Mouse (Mus musculus) CH12.LX (cell line): Measurements from ENCODE around the gene Tpcn1. TPM values are rescaled to one million over a fixed set of nuclear protein-coding genes. Genes with fewer than 3 reads are reported as not detected.

ENCODE experiments used
- DNase-seq: peaks from one replicate; pipeline ENCODE4 v3.0.0-alpha.2; 2013; ENCODE audit errors: extremely low read depth
- H3K27ac ChIP-seq: 2 replicates; pipeline ENCODE4 v1.5.1; 2012; ENCODE audit warnings: low read depth, mild to moderate bottlenecking, control low read depth, moderate library complexity; ENCODE audit not compliant: insufficient read depth
- H3K27me3 ChIP-seq: replicated peaks from 2 replicates; pipeline ENCODE3; 2012; ENCODE audit warnings: inconsistent platforms
- H3K36me3 ChIP-seq, 2 experiments: replicated peaks in 1 of 2; 2 replicates each; pipeline versions ENCODE3 to v1.6.1; 2012; ENCODE audit warnings: inconsistent platforms in 1 of 2, low read length in 1 of 2, mild to moderate bottlenecking in 1 of 2, mixed read lengths in 1 of 2, moderate library complexity in 1 of 2; ENCODE audit not compliant: control insufficient read depth in 1 of 2, insufficient read depth in 1 of 2
- H3K4me1 ChIP-seq, 2 experiments: 2 replicates each; pipeline ENCODE4 v1.6.1; 2012; ENCODE audit warnings: inconsistent platforms in 1 of 2, moderate library complexity in 1 of 2; ENCODE audit not compliant: insufficient read depth in 2 of 2, control insufficient read depth in 1 of 2
- H3K4me2 ChIP-seq: 2 replicates; pipeline ENCODE4 v1.6.1; 2012; ENCODE audit warnings: low read depth, mild to moderate bottlenecking, control low read depth; ENCODE audit not compliant: poor library complexity, insufficient read depth, severe bottlenecking
- H3K4me3 ChIP-seq, 3 experiments: fragments of 150-350 bp in 1 of 3; sonication (generic) in 1 of 3; replicated peaks in 1 of 3; 2 replicates each; pipeline versions ENCODE3 to v1.5.1; 2011 to 2012; ENCODE audit warnings: low read depth in 2 of 3, low read length in 2 of 3, mild to moderate bottlenecking in 2 of 3, moderate library complexity in 2 of 3, control low read depth in 1 of 3, improper control_type of control experiment in 1 of 3, inconsistent platforms in 1 of 3, mixed read lengths in 1 of 3; ENCODE audit not compliant: poor library complexity in 1 of 3
- H3K79me2 ChIP-seq: replicated peaks from 2 replicates; pipeline ENCODE4 v1.6.1; 2012; ENCODE audit warnings: mild to moderate bottlenecking, moderate library complexity; ENCODE audit not compliant: control insufficient read depth, poor library complexity, insufficient read depth, severe bottlenecking; ENCODE audit errors: extremely low read depth
- H3K9ac ChIP-seq: 2 replicates; pipeline ENCODE4 v1.6.1; 2012; ENCODE audit warnings: low read depth, mild to moderate bottlenecking, control low read depth, moderate library complexity; ENCODE audit not compliant: insufficient read depth
- H3K9me3 ChIP-seq: replicated peaks from 2 replicates; pipeline ENCODE3; 2012; ENCODE audit warnings: low read length, inconsistent platforms, mixed read lengths
- BHLHE40 ChIP-seq: IDR thresholded peaks from 2 replicates; pipeline ENCODE4 v1.6.1; 2011; ENCODE audit warnings: mild to moderate bottlenecking, low read depth, low read length, improper control_type of control experiment
- CHD1 ChIP-seq: IDR thresholded peaks from 2 replicates; pipeline ENCODE4 v1.6.1; 2012; ENCODE audit warnings: low read depth, low read length, improper control_type of control experiment, inconsistent platforms
- CHD2 ChIP-seq: IDR thresholded peaks from 2 replicates; pipeline ENCODE4 v1.6.1; 2011; ENCODE audit warnings: low read length, improper control_type of control experiment
- CTCF ChIP-seq, 2 experiments: IDR thresholded peaks in 1 of 2; conservative IDR thresholded peaks in 1 of 2; 2 replicates each; pipeline ENCODE4 v1.5.1; 2011 to 2012; ENCODE audit warnings: low read depth in 2 of 2, low read length in 2 of 2, improper control_type of control experiment in 1 of 2, inconsistent platforms in 1 of 2, mild to moderate bottlenecking in 1 of 2, moderate library complexity in 1 of 2
- E2F4 ChIP-seq: IDR thresholded peaks from 2 replicates; pipeline ENCODE4 v1.6.1; 2011; ENCODE audit warnings: low read depth, low read length, improper control_type of control experiment; ENCODE audit not compliant: insufficient replicate concordance
- EP300 ChIP-seq: IDR thresholded peaks from 2 replicates; pipeline ENCODE4 v1.6.1; 2011; ENCODE audit warnings: low read length, improper control_type of control experiment
- HCFC1 ChIP-seq: IDR thresholded peaks from 2 replicates; pipeline ENCODE4 v1.6.1; 2012; ENCODE audit warnings: low read depth, mild to moderate bottlenecking, inconsistent platforms, low read length, improper control_type of control experiment
- MAFK ChIP-seq: IDR thresholded peaks from 2 replicates; pipeline ENCODE4 v1.6.1; 2011; ENCODE audit warnings: low read length, improper control_type of control experiment; ENCODE audit not compliant: insufficient replicate concordance
- MAX ChIP-seq: IDR thresholded peaks from 2 replicates; pipeline ENCODE4 v1.6.1; 2011; ENCODE audit warnings: low read length, improper control_type of control experiment
- MAZ ChIP-seq: IDR thresholded peaks from 2 replicates; pipeline ENCODE4 v1.6.1; 2012; ENCODE audit warnings: low read depth, mild to moderate bottlenecking, inconsistent platforms, low read length, improper control_type of control experiment, moderate library complexity
- NRF1 ChIP-seq: IDR thresholded peaks from 2 replicates; pipeline ENCODE4 v1.6.1; 2014; ENCODE audit warnings: low read depth, mild to moderate bottlenecking, inconsistent platforms, low read length, improper control_type of control experiment, moderate library complexity
- PAX5 ChIP-seq: IDR thresholded peaks from 2 replicates; pipeline ENCODE4 v1.6.1; 2012; ENCODE audit warnings: low read length, inconsistent platforms, mixed read lengths
- RAD21 ChIP-seq: IDR thresholded peaks from 2 replicates; pipeline ENCODE4 v1.6.1; 2011; ENCODE audit warnings: low read depth, mild to moderate bottlenecking, low read length, improper control_type of control experiment, moderate library complexity
- TCF12 ChIP-seq: IDR thresholded peaks from 2 replicates; pipeline ENCODE4 v1.6.1; 2014; ENCODE audit warnings: low read depth, mild to moderate bottlenecking, inconsistent platforms, low read length, improper control_type of control experiment
- USF1 ChIP-seq: IDR thresholded peaks from 2 replicates; pipeline ENCODE4 v1.6.1; 2014; ENCODE audit warnings: low read depth, mild to moderate bottlenecking, inconsistent platforms, low read length, improper control_type of control experiment
- USF2 ChIP-seq: conservative IDR thresholded peaks from 2 replicates; pipeline ENCODE4 v1.6.1; 2011; ENCODE audit warnings: low read depth, low read length, improper control_type of control experiment
- ZC3H11A ChIP-seq: IDR thresholded peaks from 2 replicates; pipeline ENCODE4 v1.6.1; 2012; ENCODE audit warnings: low read depth, mild to moderate bottlenecking, inconsistent platforms, low read length, improper control_type of control experiment
- ZKSCAN1 ChIP-seq: IDR thresholded peaks from 2 replicates; pipeline ENCODE4 v1.6.1; 2012; ENCODE audit warnings: low read depth, inconsistent platforms, low read length, improper control_type of control experiment, borderline replicate concordance
- ZMIZ1 ChIP-seq: IDR thresholded peaks from 2 replicates; pipeline ENCODE4 v1.6.1; 2012; ENCODE audit warnings: low read depth, mild to moderate bottlenecking, inconsistent platforms, low read length, improper control_type of control experiment
- dilution Hi-C: fragments of 300-500 bp; cut with MboI; formaldehyde crosslinking; loops from 2 replicates; pipeline ENCODE4 v1.14.3; 2020; ENCODE audit warnings: low sequenced_read_pairs; ENCODE audit not compliant: extremely low pct_unique_long_range_greater_than_20kb, extremely low pct_ligation_motif_present
- in situ Hi-C: fragments of 300-500 bp; cut with MboI; formaldehyde crosslinking; loops from 3 replicates; pipeline ENCODE4 v1.14.3; 2019; ENCODE audit warnings: low sequenced_read_pairs, low pct_ligation_motif_present, low pct_unique_long_range_greater_than_20kb, mixed read lengths
- polyA plus RNA-seq: library from polyadenylated mRNA; unstranded; fragments of >175 nt; gene quantifications from 2 replicates; pipeline ENCODE4 v1.2.1, GENCODE M21; 2012; ENCODE audit warnings: low read depth; ENCODE audit not compliant: insufficient read length
- total RNA-seq, 2 experiments: library from RNA; depleted of rRNA; stranded (reverse); fragments of 300-350 nt in 1 of 2; fragments of >200 nt in 1 of 2; gene quantifications; 2 replicates each; pipeline ENCODE4 v1.2.3; 2012 to 2014

Tpcn1 gene
- total and polyA plus RNA-seq, 3 experiments, result 0.90 to 5.4 (median 2.2) TPM

DNA sequence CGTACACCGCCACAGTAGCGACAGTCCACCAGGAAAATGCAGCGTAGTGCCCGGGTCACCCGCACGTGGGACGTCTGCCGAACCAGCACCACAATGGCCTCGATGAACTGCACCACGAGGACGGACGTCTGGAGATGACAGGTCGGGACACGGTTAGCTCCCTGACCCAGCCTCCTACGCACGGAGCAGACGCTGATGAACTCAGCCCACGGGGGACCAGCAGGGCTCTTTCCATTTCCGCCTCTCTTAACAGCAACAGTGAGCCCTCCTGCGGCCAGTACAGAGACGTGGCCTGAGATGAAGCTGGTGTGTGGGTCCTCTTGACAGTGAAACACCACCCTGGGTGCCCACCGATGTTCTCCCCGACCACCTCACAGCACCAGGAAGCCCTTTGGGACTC lies 32.6 kb downstream of the Tpcn1 start:
- TF ChIP-seq CHD2 (no peak), MAFK (no peak), TCF12 (no peak), CTCF (conservative IDR thresholded peaks at IDR 0.05 in 1 of 2, IDR thresholded peaks at IDR 0.05 in 1 of 2; ENCODE audit: low read depth in 2 of 2, low read length in 2 of 2) (no peak), HCFC1 (no peak)
- dilution Hi-C loops, result no loop called here
- Histone ChIP-seq H3K27ac (no peak overlapping the region), H3K4me2 (no peak overlapping the region), H3K36me3 (peaks cover 3 to 51% of the 10 kb centered on the region in 2 experiments), H3K4me3 (no peak overlapping the region), H3K4me1 (peaks cover 0 to 14% of the 10 kb centered on the region in 2 experiments; a peak in 2 of 4 replicates), H3K27me3 (no peaks in the 10 kb centered on the region), H3K9me3 (no peaks in the 10 kb centered on the region), H3K9ac (no peak overlapping the region), H3K79me2 (no peaks in the 10 kb centered on the region)
- no peak for DNase-seq
- in situ Hi-C loops, result no loop called here

DNA sequence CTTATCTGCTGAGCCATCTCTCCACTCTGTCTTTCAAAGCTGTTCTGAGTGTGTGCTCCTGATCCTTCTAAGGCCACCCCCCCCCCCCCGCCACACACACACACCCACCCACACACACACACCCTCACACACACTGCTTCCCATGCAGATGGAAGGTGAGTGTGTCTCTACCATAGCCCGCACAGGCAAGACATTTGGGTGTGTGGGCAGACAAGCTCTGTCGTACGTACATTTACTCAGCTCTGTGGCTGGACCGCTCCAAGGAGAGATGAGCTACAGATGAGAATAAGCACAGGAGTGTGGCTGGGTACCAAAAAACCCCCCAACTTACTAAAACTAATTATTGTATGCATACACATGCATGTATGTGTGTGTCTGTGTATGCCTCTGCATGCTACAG lies 37.8 kb downstream of the Tpcn1 start:
- no peak for DNase-seq
- H3K27me3 ChIP-seq, result no peaks in the 10 kb centered on the region
- H3K27ac ChIP-seq, result no peak overlapping the region
- H3K4me1 ChIP-seq, result peaks cover 0 to 9% of the 10 kb centered on the region in 2 experiments; a peak in 2 of 4 replicates
- no peak overlapping the region for H3K9ac ChIP-seq
- in situ Hi-C loops (no loop called here), dilution Hi-C loops (no loop called here)
- no peak overlapping the region for H3K4me3 ChIP-seq
- no peaks in the 10 kb centered on the region for H3K79me2 ChIP-seq
- peaks cover 2 to 46% of the 10 kb centered on the region in 2 experiments for H3K36me3 ChIP-seq
- TF ChIP-seq ZMIZ1 (no peak), MAZ (no peak), MAX (no peak), USF2 (no peak), ZKSCAN1 (no peak), CHD2 (no peak), RAD21 (no peak), EP300 (no peak), E2F4 (no peak), PAX5 (no peak), TCF12 (no peak), NRF1 (no peak), ZC3H11A (no peak), USF1 (no peak), BHLHE40 (no peak), CHD1 (no peak)
- H3K9me3 ChIP-seq, result no peaks in the 10 kb centered on the region
- H3K4me2 ChIP-seq, result no peak overlapping the region
